Mouse (Mus musculus) left cerebral cortex, postnatal 4 days (tissue): ENCODE data around the gene Atp5s. TPM values are rescaled to one million over a fixed set of nuclear protein-coding genes. Genes with fewer than 3 reads are reported as not detected.

Source experiments
- DNase-seq: peaks from one replicate; pipeline ENCODE4 v3.0.0-alpha.2; 2022
- intact Hi-C: fragments of 180-260 bp; cut with DNase I; formaldehyde crosslinking; loops from one replicate; pipeline ENCODE4 v1.15.1; 2025
- microRNA-seq: library from miRNA; unstranded; fragments of <30 nt; microRNA quantifications from one replicate; pipeline ENCODE4 v1.2.0, GENCODE M21; 2022
- total RNA-seq, 2 experiments: library from RNA; stranded (reverse); gene quantifications; 2 replicates each; pipeline ENCODE4 v1.2.3; 2021

The Atp5s gene
- total RNA-seq, 2 experiments from 2014 or later: 18.0 to 20.8 TPM

GRCm38 (mm10) chr12:69768841-69769240, 44.1 kb downstream of the Atp5s start:
- intact Hi-C loops: no loop called here
- DNase-seq: no peak

DNA sequence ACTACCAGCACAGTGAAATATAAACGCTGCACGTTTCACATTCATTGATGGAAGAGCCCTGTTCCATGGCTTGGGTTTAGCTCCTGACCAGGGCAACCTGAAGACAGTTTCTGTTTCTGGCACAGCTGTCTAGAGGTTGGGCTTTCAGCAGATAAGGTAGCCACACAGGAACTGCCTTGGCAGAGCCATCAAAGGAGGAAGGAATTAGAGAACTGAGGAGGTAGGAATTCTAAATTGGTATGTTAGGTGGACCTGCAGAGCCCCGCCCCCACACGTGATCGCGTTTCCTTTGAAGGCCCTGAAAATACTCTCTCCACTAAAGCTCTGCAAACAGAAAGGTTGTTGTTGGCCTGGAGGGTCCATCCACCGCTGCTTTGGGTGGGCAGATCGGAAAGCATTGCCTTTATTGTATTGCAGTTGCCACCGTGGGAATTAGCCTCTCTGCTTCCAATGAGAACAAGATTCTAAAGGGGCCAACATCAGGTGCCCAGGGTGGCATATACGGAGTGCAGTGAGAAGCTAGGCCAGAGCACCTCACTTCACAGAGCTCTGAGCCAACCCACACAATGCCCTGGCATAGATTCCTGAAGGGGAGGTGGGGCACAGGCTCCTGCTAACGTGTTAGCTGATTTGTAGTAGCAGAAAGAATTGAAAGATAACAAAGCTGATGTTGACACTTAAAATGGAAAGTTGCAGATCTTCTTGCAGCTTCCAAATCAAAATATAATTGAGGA, 52.0 kb downstream of the Atp5s start:
- intact Hi-C loops: no loop called here
- DNase-seq: no peak

DNA sequence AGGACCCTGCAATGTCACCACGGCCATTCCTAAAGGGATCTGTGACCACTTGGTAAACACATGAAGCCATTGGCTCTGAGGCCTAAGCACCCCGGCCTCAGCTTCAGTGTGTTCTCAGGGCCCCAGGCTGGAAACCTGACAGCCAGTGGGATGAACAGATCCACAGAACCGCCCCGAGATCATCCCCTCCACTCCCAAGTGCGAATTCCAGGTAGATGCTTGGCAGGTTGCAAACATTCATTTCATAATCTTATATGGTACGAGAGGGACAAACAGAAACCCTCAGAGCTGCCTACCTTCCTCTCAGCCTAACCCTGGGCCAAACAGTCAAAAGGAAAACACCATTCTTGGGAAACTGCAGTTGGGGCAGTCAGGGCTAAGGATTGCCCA, 52.6 kb downstream of the Atp5s start:
- intact Hi-C loops: no loop called here
- DNase-seq: no peak

GRCm38 (mm10) chr12:69777957-69778356, 53.2 kb downstream of the Atp5s start:
- no peak for DNase-seq
- intact Hi-C loops: no loop called here

DNA sequence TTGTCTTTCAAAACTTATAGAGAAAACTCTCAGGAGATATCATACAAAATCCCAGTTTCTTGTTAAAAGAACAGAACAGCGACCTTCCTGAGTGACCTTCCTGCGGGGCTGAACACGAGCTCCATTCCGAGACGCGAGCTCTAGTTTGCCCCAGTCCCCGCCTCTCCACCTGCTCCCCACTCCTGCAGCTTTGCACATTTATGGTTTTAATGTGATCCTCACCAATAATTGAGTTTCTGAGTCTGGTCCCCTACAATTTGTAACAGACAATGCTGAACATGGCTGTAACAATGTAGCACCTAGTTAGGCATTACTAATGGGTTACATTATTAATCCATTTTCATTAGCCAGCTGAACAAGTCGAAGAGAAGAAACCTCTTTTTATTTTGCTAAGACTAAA, 56.7 kb downstream of the Atp5s start:
- intact Hi-C loops: no loop called here
- DNase-seq: no peak

DNA sequence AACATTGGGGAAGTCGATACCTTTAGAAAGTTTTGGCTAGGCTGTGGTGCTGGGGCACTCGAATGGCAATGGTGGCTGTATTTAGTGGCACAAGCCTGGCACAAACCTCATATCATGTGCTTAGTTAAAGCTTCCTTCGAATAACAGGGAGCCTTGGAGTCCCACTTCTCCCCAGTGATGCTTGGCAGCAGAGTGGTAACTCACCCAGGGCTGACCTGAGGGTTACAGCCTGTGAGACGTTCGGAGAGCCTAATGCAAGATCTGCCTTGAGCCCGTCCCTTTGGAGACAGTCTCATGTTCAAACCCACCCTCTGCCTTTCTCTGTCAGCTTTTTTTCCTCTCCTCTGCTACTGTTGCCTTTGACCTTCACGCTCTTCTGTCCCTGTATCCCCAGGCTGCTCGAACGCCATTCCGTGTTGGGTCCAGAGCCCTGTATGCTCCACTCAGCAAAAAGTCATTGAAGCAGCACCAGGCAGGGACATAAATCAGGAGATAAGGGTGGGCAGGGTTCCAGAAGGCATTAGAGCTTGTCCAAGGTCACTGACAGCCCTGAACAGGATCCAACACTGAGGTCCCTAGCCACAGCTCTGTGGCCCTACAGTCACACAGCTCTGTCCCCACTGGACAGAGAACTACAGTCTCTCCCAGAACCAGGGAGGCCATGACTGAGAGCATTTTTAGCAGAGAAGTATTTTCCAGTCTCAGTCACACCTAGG, 57.3 kb downstream of the Atp5s start:
- no peak for DNase-seq
- intact Hi-C loops: no loop called here

DNA sequence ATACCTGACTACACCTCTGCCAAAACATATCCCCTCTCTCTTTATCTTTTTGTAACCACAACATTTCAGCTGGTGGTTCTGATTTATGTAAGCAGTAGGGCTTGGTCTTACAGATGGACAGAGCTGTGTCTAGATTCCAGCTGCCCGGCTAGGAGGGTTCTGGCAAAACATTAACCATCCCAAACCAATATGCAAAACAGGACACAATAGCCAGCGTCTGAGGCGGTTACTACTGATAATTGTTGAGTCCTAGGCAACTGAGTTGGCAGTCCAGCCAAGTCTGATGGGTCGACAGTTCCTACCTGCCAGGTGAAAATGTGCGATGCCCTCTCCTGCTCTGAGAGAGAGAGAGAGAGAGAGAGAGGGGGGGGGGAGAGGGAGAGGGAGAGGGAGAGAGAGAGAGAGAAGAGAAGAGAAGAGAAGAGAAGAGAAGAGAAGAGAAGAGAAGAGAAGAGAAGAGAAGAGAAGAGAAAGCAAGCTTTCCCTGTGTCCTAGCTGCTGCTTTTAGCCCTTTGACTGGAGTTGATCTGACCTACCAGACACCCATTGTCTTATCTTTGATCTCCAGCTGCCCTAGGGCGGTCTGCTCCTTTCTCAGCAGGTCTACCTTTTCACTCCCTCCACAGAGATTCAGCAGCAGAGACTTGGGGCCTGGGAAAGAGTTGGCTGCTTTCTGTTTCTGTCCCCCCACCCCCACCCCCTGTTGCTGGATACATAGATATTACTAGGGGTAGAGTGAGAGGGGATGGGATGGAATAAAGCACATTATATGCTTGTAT, 58.7 kb downstream of the Atp5s start:
- DNase-seq: no peak
- intact Hi-C loops: no loop called here

DNA sequence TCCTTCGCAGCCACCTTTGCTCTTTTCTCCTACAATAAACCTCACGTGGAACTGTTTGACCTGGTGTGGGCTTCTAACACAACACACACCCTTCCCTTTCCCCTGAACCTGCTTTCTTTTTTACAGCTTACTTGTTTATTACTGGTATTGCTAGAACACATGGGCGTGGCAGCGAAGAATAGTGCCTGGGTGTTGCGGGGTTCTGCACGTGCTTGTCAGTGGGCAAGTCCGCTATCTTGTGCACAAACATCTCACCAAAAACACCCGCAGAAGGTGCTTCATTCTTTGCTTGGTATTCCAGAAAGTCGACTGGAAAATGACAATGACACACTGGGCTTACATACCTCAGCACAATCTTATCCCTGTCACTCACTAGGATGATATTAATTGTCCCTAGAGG, 60.7 kb downstream of the Atp5s start:
- DNase-seq: no peak
- intact Hi-C loops: no loop called here

DNA sequence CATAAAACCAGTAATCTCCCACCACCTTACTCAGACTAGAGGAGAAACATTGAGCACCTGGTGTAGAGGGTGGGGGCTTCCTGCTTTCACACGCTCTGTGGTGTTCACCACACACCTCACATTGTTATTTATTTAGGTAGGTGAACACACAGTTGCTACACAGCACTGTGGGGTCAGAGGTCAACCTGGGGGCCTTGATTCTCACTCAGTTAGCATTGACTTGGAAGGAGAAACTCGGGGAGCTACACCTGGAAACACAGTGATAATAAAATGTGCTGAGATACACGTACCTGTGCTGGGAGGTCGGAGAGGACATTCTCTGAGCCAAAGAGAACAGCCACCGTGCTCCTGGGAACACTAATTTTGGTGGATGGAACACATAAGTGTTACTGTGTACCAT, 63.6 kb downstream of the Atp5s start:
- DNase-seq: no peak
- intact Hi-C loops: no loop called here

- intact Hi-C loops: no loop called here
Observed at GRCm38 (mm10) chr12:69789766-69790529, 65.2 kb downstream of the Atp5s start.

DNA sequence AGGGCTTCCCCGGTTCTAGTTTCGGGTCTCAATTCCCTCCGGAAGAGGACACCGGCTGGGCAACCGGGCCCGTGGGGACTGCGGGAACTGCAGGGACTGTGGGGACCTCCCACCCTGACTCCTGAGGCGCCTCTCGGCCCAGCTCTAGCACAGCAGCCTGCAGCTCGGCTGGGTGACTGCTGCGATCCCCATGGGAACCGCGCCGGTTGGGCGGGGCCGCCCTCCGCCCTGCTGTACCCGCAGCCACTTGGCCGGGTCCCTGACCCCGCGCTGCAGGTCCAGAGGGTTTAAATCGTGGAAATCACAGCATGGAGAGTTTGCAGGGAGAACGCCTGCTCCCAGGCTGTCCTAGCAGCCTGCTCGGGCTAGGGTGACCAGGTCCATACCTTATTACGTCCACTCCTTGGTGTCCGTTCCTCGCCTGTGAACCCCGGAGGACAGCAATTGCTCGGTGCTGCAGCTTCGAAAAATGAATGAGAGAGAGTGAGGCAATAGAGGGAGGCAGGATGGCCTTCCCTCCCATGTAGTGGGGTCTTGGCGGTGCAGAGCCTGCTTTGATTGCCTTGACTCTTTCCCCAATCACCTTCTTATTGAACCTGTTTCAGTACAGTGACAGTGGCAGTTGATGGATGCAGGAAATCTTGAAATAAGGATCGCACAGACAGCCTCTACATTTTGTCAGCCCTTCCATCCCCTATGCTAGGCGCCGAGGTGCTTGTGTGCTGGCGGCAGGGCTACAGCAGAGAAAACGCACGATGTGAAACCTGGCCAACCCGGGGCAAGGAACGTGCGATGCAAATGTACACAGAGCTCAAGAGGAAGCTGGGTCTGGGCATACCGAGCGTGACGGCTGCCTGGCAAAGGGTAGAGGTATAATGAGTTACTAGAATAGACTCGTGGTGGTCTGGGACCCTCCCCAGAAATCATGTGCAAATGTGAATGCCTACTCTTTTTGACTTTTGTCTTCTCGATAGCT, 66.1 kb downstream of the Atp5s start, which contains the start of gene Cdkl1:
Cdkl1 (minus strand) TSS at position 738 of the 976 bp plus-strand sequence.
- intact Hi-C loops: no loop called here
- DNase-seq: peak; percentile 52

More at GRCm38 (mm10) chr12:69789766-69790529, 65.2 kb downstream of the Atp5s start:
- no peak for DNase-seq

Small RNA genes lying within 50 kb of the gene (microRNA-seq; reads per million reads assigned to microRNA genes)
- gene Mir681: not detected

Other genes starting within 250 kb of the Atp5s start
- 10 to 100 TPM; 17.7 to 19.2 TPM for gene Vcpkmt, start 141.9 kb upstream of the Atp5s start, total RNA-seq
- 10 to 100 TPM; 36.3 to 36.6 TPM for gene Sos2, start 43.1 kb upstream of the Atp5s start, total RNA-seq
- 10 to 100 TPM in 1 of 2 experiments, 1 to 10 TPM in 1; 9.4 to 12.5 TPM for gene L2hgdh, start 77 bp upstream of the Atp5s start, total RNA-seq
- 10 to 100 TPM; 39.4 to 40.8 TPM for gene Cdkl1, start 66.3 kb downstream of the Atp5s start, total RNA-seq
- 100 to 1,000 TPM; 168 to 187 TPM for gene Atl1, start 167.7 kb downstream of the Atp5s start, total RNA-seq
- gene Map4k5, start 168.2 kb downstream of the Atp5s start, total RNA-seq: 10 to 100 TPM; 48.6 to 57.3 TPM